Mouse (Mus musculus) ES-E14 (cell line): ENCODE results near the gene Pdlim7. TPM values are rescaled to one million over a fixed set of nuclear protein-coding genes. Genes with fewer than 3 reads are reported as not detected.
A peak's percentile ranks its signal among the peaks of the same experiment; 100 is the strongest.

Experiments
- DNase-seq: peaks from one replicate; pipeline ENCODE4 v3.0.0-alpha.2; 2013; ENCODE audit warnings: low read depth, low spot score
- H3K27ac ChIP-seq: 2 replicates; pipeline ENCODE4 v1.5.1; 2012; ENCODE audit warnings: low read depth, mild to moderate bottlenecking, low read length, moderate library complexity, mixed read lengths; ENCODE audit not compliant: poor library complexity, insufficient read depth, severe bottlenecking
- H3K36me3 ChIP-seq: 2 replicates; pipeline ENCODE4 v1.6.1; 2012; ENCODE audit warnings: mild to moderate bottlenecking, low read length, moderate library complexity, mixed read lengths; ENCODE audit not compliant: control insufficient read depth, poor library complexity, insufficient read depth, severe bottlenecking
- H3K4me1 ChIP-seq, 2 experiments: fragments of 150-350 bp in 1 of 2; sonication (generic) in 1 of 2; 2 replicates each; pipeline ENCODE4 v1.6.1; 2012; ENCODE audit warnings: low read length in 2 of 2, mild to moderate bottlenecking in 1 of 2, mixed read lengths in 1 of 2; ENCODE audit not compliant: control insufficient read depth in 2 of 2, insufficient read depth in 2 of 2, poor library complexity in 1 of 2
- H3K4me3 ChIP-seq, 2 experiments: fragments of 150-350 bp in 1 of 2; sonication (generic) in 1 of 2; 2 replicates each; pipeline ENCODE4 v1.5.1; 2012; ENCODE audit warnings: low read length in 2 of 2, low read depth in 1 of 2, mild to moderate bottlenecking in 1 of 2, mixed read lengths in 1 of 2; ENCODE audit not compliant: insufficient read depth in 1 of 2, poor library complexity in 1 of 2, severe bottlenecking in 1 of 2
- H3K9ac ChIP-seq: 2 replicates; pipeline ENCODE4 v1.6.1; 2012; ENCODE audit warnings: low read depth, mild to moderate bottlenecking, low read length, mixed read lengths; ENCODE audit not compliant: poor library complexity, insufficient read depth, severe bottlenecking
- H3K9me3 ChIP-seq: fragments of 150-350 bp; sonication (generic); 2 replicates; pipeline ENCODE4 v1.6.1; 2012; ENCODE audit warnings: low read depth, mild to moderate bottlenecking, low read length; ENCODE audit not compliant: control insufficient read depth, insufficient read depth
- CHD2 ChIP-seq: IDR thresholded peaks from 2 replicates; pipeline ENCODE4 v1.6.1; 2014; ENCODE audit warnings: mild to moderate bottlenecking, low read depth, low read length, inconsistent platforms
- HCFC1 ChIP-seq: IDR thresholded peaks from 2 replicates; pipeline ENCODE4 v1.6.1; 2012; ENCODE audit warnings: low read length, inconsistent platforms, borderline replicate concordance; ENCODE audit not compliant: insufficient read depth
- MAFK ChIP-seq: IDR thresholded peaks from 2 replicates; pipeline ENCODE4 v1.6.1; 2014; ENCODE audit warnings: mild to moderate bottlenecking, low read depth, low read length, inconsistent platforms; ENCODE audit not compliant: insufficient read depth
- ZC3H11A ChIP-seq: IDR thresholded peaks from 2 replicates; pipeline ENCODE4 v1.6.1; 2012; ENCODE audit warnings: low read depth, mild to moderate bottlenecking, inconsistent platforms, low read length, borderline replicate concordance
- ZNF384 ChIP-seq: IDR thresholded peaks from 2 replicates; pipeline ENCODE4 v1.6.1; 2012; ENCODE audit warnings: low read depth, low read length, inconsistent platforms
- in situ Hi-C, 2 experiments: fragments of 600-800 bp; cut with MboI; formaldehyde crosslinking; loops; one replicate each; pipeline ENCODE4 v1.15.1; 2025; ENCODE audit warnings: low sequenced_read_pairs in 2 of 2, inconsistent platforms in 1 of 2; ENCODE audit not compliant: unreplicated experiment in 2 of 2
- total RNA-seq: library from RNA; depleted of rRNA; stranded (reverse); fragments of 300-350 nt; gene quantifications from 2 replicates; pipeline ENCODE4 v1.2.3, GENCODE M21; 2012

Pdlim7 gene
- total RNA-seq, 1 experiment, result 58.2 TPM

DNA sequence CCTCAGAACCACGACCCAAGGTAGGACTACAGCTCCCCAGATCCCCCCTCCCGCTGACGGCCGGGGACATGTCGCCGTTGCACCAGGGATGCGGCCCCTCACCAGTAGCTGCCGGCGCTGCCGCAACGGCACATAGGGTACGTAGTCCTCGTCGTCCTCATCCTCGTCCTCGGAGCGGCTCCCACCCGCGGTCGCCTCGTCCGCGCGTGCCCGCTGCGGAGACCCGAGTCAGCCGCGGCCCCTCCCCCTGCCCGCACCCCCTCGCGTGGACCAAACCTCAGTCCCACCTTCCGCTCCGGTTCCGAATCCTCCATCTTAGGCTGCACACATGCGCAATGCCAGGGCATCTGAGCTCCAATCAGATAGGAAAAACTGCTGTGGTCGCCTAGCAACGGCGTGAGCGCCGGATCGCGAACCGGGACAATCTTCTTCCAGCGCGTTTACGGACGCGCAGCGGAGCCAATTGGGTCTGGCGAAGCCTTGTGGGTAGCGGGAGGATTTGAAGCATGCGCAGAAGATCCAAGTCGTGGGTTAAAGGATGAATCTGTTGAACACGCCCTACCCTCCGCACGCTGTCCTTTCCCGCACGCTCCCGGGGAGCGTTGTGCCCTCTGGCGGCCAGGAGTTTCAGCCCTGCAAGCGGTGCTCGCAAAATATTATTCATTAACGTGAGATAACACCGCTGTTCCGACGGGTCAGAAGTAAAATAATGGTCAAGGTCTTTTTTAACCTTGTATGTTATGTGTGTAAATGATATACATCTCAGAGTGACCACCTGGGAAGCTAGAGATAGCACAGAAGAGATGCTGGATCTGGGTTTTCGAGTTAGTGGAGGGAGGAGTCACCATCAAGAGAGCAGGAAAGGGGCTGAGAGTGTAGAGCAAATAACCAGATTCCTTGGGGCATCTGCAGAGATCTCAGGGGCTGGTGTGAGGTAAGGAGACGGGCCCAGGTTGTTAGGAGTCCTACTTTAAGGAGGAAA lies 23.0 kb upstream of the Pdlim7 start, which contains the start of gene Ddx41:
TSS of gene Ddx41 (minus strand) at position 465 of the 982 bp plus-strand sequence.
- H3K4me1 ChIP-seq, result peaks cover 2 to 5% of the 10 kb centered on the region in 2 experiments; a peak in 1 of 4 replicates
- no peak for TF ChIP-seq MAFK
- no peak for TF ChIP-seq CHD2
- peak; percentile 83 for TF ChIP-seq HCFC1
- no peak for TF ChIP-seq ZC3H11A
- no peak for TF ChIP-seq ZNF384
- no peaks in the 10 kb centered on the region for H3K9me3 ChIP-seq
- in situ Hi-C loops, result no loop called here
- peaks cover 43% of the 10 kb centered on the region for H3K36me3 ChIP-seq
- peak within 1 kb of the TSS; percentile 38; the same call in 1 of the 2 replicates for H3K27ac ChIP-seq
- peak within 1 kb of the TSS; percentile 93 for H3K9ac ChIP-seq
- peak; percentile 99 for DNase-seq
- H3K4me3 ChIP-seq, result peak within 1 kb of the TSS; percentile 77 to 95

GRCm38 (mm10) chr13:55535796-55536193 lies 22.3 kb upstream of the Pdlim7 start:
- H3K9me3 ChIP-seq, result no peaks in the 10 kb centered on the region
- in situ Hi-C loops, result no loop called here
- H3K36me3 ChIP-seq, result peaks cover 45% of the 10 kb centered on the region
- TF ChIP-seq ZNF384 (no peak), MAFK (no peak), ZC3H11A (no peak)
- peak overlapping the region; percentile 93 for H3K9ac ChIP-seq
- DNase-seq, result no peak
- no peak overlapping the region; the same call in 1 of the 2 replicates for H3K27ac ChIP-seq
- peaks cover 2 to 5% of the 10 kb centered on the region in 2 experiments; a peak in 1 of 4 replicates for H3K4me1 ChIP-seq
- peak overlapping the region; percentile 77 to 95 for H3K4me3 ChIP-seq

DNA sequence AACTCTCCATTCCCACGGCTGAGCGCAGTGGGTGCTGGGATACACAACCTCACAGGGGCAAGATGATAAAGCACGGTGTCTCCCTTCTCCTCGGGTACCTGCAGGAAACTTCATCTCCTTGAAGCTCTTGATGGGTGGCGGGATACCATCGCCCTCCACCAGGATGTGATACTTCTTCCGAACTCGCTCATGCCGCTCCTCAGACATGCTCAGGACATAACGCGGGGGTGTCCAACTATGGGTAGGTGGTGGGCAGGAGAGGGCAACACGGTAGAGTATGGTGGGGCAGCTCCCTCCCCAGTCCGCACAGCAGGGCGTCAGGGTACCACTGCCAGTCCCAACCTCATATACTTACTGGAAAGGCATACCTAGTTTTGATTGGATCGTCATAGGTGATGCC lies 21.7 kb upstream of the Pdlim7 start:
- peak overlapping the region; percentile 77 to 95; a peak in 3 of 4 replicates for H3K4me3 ChIP-seq
- H3K9ac ChIP-seq, result 0 out of 2 replicates have a peak overlapping the region, but pooled peaks have one; percentile 93
- in situ Hi-C loops, result no loop called here
- no peak overlapping the region for H3K27ac ChIP-seq
- H3K36me3 ChIP-seq, result peaks cover 51% of the 10 kb centered on the region
- H3K9me3 ChIP-seq, result no peaks in the 10 kb centered on the region
- TF ChIP-seq ZNF384 (no peak), MAFK (no peak), ZC3H11A (no peak), CHD2 (no peak), HCFC1 (no peak)
- DNase-seq, result no peak
- peaks cover 2 to 5% of the 10 kb centered on the region in 2 experiments; a peak in 1 of 4 replicates for H3K4me1 ChIP-seq

DNA sequence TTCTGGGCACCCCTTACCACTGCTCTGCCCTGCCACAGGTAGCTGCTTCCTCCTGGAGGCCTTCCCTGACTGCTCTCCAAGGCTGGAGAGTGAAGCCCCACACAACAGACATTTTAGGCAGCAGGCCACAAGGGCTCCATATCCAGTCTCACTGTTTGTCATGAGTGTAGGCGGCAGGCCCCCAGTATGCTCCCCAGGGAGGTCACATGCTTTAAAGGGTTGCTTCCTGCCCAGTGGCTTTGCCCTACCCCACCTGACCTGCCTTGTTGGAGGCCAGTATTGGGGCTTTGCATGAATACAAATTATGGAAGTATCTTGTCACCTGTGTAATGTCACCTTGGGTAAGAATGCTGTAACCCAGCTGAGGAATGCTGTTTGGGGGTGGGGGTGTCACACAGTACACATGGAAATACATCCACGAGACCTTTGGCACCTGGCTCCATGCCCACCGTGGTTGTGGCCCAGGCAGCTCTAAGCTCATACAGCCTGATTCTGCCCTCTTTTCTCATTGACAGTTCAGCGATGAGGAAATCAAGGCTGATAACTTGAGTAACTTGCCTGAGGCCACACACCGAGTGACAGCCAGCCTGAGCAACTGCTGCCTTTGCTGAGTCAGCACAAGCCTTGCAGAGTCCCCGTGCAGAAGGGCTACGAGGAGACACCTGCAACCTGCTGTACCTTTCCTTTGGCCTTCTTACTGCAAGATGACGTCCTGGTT lies 15.9 kb upstream of the Pdlim7 start, which contains the start of gene Dok3:
TSS of gene Dok3 (minus strand) at position 99 of the 718 bp plus-strand sequence.
- H3K4me3 ChIP-seq, result no peak within 1 kb of the TSS
- TF ChIP-seq ZC3H11A (no peak), MAFK (peak; percentile 88), HCFC1 (no peak), ZNF384 (no peak), CHD2 (no peak)
- peaks cover 41% of the 10 kb centered on the region for H3K36me3 ChIP-seq

More for the DNA sequence above, 15.9 kb upstream of the Pdlim7 start, which contains the start of gene Dok3:
- Histone ChIP-seq H3K4me1 (peaks cover 0 to 3% of the 10 kb centered on the region in 2 experiments; a peak in 1 of 4 replicates), H3K9me3 (no peaks in the 10 kb centered on the region), H3K9ac (no peak within 1 kb of the TSS), H3K27ac (no peak within 1 kb of the TSS)
- DNase-seq, result no peak
- in situ Hi-C loops, result no loop called here
